Mouse (Mus musculus): ENCODE data around the gene Disp2.

Gene Disp2

DNA sequence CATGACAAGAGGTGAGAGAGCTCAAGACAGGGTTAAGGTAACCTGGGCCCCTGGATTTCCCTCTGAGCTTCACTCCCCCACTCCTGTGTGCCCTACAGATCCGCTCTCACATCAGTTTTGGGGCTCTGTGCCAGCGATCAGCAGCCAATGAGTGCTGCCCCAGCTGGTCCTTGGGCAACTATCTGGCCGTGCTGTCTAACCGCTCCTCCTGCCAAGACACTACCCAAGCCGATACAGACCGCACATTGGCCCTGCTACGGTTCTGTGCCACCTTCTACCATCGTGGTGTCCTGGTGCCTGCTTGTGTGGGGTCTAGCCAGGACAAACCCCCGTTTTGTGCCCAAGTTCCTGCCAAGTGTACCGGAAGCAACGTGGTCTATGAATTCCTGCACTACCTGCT lies 10.0 kb downstream of the Disp2 start:
- DNase-seq (ENCODE audit: low spot score), result no peak

DNA sequence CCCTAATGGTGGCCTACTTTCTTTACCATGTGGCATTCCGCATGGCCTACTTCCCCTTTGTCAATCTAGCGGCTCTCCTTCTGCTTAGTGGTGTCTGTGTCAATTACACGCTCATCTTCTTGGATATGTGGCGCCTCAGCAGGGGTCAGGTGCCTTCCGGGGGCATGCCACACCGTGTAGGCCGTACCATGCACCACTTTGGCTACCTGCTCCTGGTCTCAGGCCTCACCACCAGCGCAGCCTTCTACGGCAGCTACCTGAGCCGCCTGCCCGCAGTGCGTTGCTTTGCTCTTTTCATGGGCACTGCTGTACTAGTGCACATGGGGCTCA lies 10.7 kb downstream of the Disp2 start:
- no peak for DNase-seq (ENCODE audit: low spot score)

GRCm38 (mm10) chr2:118790551-118791525 lies 11.3 kb downstream of the Disp2 start:
- no peak for DNase-seq (ENCODE audit: low spot score)

- DNase-seq (ENCODE audit: low spot score), result no peak
These were observed 12.2 kb downstream of the Disp2 start for GRCm38 (mm10) chr2:118791591-118792258.

GRCm38 (mm10) chr2:118792259-118792613 lies 12.7 kb downstream of the Disp2 start:
- DNase-seq (ENCODE audit: low spot score), result no peak

DNA sequence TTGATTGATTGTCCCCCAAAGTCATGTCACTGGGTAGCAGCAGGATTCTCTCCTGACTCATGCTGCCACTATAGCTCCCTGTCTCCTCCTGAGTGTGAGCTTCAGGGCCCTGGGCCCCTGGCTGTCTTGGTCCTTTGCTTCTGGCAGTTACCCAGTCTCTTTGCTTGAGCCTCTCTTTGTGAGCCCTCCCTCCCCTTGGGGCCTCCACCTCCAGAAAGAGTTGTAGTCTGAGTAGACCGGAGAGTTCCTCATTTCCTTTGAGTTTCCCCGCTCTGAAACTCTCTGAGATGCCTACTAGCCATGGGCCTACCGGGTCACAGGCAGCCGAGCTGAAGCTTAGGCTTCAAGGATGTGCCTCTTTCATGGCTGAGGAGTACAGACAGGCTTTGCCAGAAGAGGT lies 14.1 kb downstream of the Disp2 start:
- DNase-seq (ENCODE audit: low spot score), result no peak

DNA sequence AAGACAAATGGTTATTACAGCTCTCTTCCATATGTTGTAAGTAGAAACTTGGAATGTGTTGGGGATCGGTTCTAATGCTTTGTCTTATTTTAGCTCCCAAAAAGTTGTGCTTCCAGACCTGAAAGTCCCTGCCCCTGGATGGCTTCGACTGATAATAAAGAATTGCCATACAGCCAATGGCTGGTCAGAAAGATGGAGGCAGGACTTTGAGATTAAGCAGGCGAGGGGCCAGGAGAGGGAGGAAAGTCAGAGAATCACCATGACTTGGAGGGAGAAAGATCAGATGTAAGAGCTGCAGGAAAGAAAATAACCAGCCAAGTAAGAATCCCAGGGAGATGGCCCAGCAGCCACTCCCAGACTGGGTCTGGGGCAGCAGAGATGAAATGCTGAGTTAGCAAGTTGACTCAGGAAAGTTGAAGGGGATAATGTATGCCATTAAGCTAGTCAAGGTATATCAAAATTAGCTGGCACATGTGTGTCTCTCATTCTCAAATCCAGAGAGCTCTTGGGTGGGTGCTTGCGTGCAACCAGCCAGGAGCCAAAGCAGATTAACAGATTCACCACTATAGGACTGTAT lies 23.1 kb downstream of the Disp2 start:
- DNase-seq (ENCODE audit: low spot score), result no peak

GRCm38 (mm10) chr2:118804474-118804873 lies 25.0 kb downstream of the Disp2 start:
- DNase-seq (ENCODE audit: low spot score), result no peak

- DNase-seq (ENCODE audit: low spot score), result no peak
These were observed 25.6 kb downstream of the Disp2 start for GRCm38 (mm10) chr2:118805137-118805536.

- no peak for DNase-seq (ENCODE audit: low spot score)
These were observed 26.2 kb downstream of the Disp2 start for GRCm38 (mm10) chr2:118805756-118806155.

DNA sequence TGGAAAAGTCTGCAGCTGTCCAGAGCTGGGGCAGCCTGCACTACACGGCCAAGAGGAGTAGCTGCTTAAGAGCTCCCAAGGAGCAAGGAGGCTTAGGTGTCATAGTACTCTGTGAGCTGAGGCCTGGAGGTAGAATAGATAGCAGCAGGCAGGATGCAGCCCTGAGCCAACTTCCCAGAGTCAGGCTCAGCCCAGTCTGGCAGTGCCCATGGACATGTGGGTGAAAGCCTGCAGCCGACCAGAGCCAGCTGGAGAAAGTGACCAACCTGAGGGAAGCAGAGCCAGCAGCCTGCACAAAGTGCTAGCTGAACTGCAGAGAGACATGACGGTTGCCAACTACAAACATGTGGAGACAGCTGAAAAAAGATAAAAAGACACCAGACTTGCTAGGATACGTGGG lies 27.3 kb downstream of the Disp2 start:
- no peak for DNase-seq (ENCODE audit: low spot score)

GRCm38 (mm10) chr2:118810861-118811260 lies 31.3 kb downstream of the Disp2 start:
- no peak for DNase-seq (ENCODE audit: low spot score)

GRCm38 (mm10) chr2:118812724-118813123 lies 33.2 kb downstream of the Disp2 start:
- no peak for DNase-seq (ENCODE audit: low spot score)

DNA sequence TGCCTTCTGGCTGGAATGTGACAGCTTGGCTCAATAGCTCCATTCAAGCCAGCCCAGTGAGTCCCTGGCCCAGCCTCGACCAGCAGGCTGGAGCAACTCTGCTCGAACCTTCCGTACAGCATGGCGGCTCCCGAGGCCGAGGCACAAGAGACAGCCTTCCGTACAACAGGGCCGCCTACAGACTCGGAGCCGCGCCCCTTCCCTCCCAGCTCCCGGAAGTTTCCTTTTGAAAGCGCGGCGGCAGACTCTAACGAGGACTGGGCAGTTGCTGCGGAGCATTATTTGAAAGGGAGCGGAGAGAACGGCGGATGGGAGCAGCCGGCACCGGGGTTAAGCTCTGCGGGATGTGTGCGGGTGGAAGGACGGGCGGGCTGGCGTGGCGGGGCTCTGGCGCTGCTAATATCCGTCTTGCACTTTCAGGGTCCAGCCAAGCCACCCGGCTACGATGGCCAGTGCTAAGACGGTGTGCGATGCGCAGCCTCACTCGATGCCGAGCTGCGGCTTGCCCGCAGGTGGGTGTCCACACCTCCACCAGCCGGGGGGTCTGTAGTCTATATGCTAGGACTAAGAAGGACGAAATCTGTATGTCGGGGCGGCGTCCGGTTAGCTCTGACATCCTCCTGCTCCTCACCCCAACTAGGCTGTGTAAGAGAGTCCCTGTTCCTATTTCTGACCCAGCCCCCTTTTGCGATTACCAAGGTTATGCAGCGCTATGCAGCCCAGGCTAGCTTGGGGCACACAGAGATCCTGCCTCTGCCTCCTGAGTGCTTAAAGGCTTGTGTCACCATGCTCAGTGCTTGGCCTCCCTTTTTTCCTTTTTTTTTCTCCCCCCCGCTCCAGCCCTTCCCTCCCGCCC lies 34.7 kb downstream of the Disp2 start, which contains the start of gene Knstrn:
TSS of gene Knstrn (plus strand) at position 23 of the 856 bp plus-strand sequence.
- DNase-seq (ENCODE audit: low spot score), result peak; percentile 88

- no peak for DNase-seq (ENCODE audit: low spot score)
These were observed 43.3 kb downstream of the Disp2 start for GRCm38 (mm10) chr2:118822800-118823199.

DNA sequence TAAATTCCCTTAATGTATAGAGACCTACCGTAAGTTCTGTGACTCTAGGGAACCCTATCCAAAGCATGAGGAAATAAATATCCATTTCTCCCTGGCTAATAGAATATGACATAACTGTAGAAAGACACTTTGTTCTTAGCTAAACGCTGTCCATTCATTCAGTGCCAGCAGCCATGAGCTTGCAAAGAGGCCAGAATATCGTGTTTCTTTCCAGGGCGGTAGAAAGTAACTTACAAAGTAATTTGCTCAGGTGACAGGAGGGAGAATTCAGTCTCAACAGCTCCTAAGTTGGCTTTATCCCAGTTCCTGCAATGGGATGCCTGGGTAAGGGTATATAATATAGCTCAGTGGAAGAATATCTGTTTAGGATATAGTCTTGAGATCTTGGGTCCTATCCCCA lies 44.9 kb downstream of the Disp2 start:
- no peak for DNase-seq (ENCODE audit: low spot score)

DNA sequence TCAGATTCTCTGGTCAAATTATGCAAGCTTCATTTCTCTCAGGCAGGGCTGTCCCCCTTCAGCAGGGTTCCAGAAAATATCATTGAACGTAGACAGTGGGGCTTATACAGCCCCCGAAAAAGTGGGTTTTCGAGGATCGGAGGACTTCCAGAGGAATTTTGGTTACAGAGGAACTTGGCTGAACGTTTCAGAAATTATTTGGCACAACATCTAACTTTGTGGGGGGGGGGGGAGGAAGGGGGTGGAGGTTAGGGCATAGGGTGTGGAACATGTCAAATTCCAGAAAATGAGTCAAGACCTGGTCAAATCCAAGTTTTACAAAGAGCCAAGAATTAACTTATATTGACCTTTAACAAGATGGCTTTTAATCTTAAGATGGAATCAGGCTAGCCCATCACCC lies 49.6 kb downstream of the Disp2 start:
- DNase-seq (ENCODE audit: low spot score), result no peak

- no peak for DNase-seq (ENCODE audit: low spot score)
These were observed 54.5 kb downstream of the Disp2 start for GRCm38 (mm10) chr2:118834061-118834460.

DNA sequence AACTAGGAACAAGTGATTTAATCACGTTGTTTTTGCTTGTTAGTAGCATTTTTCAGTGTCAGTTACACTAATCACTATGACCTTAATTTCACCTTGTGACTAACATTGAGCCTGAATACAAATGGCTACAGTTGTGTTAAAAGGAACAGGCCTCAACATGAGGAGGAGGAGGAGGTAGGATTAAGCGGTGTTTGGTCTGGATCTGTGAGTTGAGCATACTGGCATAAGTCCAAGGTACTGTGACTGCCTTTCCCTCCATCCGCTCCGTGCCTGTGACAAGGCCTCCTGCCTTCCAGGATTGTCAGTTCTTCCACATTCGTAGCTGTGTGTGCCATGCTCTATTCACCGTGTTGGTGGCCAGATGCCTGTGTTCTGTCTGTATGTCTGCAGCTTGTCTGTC lies 55.6 kb downstream of the Disp2 start:
- DNase-seq (ENCODE audit: low spot score), result no peak

GRCm38 (mm10) chr2:118838330-118838729 lies 58.8 kb downstream of the Disp2 start:
- no peak for DNase-seq (ENCODE audit: low spot score)

- no peak for DNase-seq (ENCODE audit: low spot score)
These were observed 61.7 kb downstream of the Disp2 start for GRCm38 (mm10) chr2:118841186-118841585.

- no peak for DNase-seq (ENCODE audit: low spot score)
These were observed 62.3 kb downstream of the Disp2 start for GRCm38 (mm10) chr2:118841774-118842173.
